Mouse (Mus musculus) right cerebral cortex, postnatal 36 days (tissue): Measurements from ENCODE around the gene Dlgap1.

ENCODE experiments used
- DNase-seq, 2 experiments: peaks; one replicate each; pipeline ENCODE4 v3.0.0; 2022; ENCODE audit warnings: low spot score in 2 of 2, mixed read lengths in 1 of 2

Dlgap1 gene

GRCm38 (mm10) chr17:70838533-70838932 is 869.7 kb downstream of the Dlgap1 start:
- DNase-seq = no peak

GRCm38 (mm10) chr17:70843252-70843651 is 874.4 kb downstream of the Dlgap1 start:
- DNase-seq = no peak

- DNase-seq = no peak
These were observed 876.1 kb downstream of the Dlgap1 start for GRCm38 (mm10) chr17:70844971-70845370.

GRCm38 (mm10) chr17:70845543-70845942 is 876.7 kb downstream of the Dlgap1 start:
- no peak for DNase-seq

GRCm38 (mm10) chr17:70846111-70846644 is 877.3 kb downstream of the Dlgap1 start:
- no peak for DNase-seq

- no peak for DNase-seq
These were observed 878.2 kb downstream of the Dlgap1 start for GRCm38 (mm10) chr17:70847086-70847485.

- no peak for DNase-seq
These were observed 879.1 kb downstream of the Dlgap1 start for GRCm38 (mm10) chr17:70847751-70848510.

GRCm38 (mm10) chr17:70848511-70849398 is 879.9 kb downstream of the Dlgap1 start:
- no peak for DNase-seq

- DNase-seq = peak in 1 of 2 experiments; percentile 29
These were observed 880.7 kb downstream of the Dlgap1 start for GRCm38 (mm10) chr17:70849399-70850232.

- no peak for DNase-seq
These were observed 881.5 kb downstream of the Dlgap1 start for GRCm38 (mm10) chr17:70850233-70850995.

- DNase-seq = no peak
These were observed 882.4 kb downstream of the Dlgap1 start for GRCm38 (mm10) chr17:70850996-70851991.

- DNase-seq = no peak
These were observed 883.3 kb downstream of the Dlgap1 start for GRCm38 (mm10) chr17:70852011-70852685.

GRCm38 (mm10) chr17:70852686-70853386 is 884.0 kb downstream of the Dlgap1 start:
- peak in 1 of 2 experiments; percentile 23 for DNase-seq

- DNase-seq = no peak
These were observed 884.6 kb downstream of the Dlgap1 start, which contains the start of gene Tgif1 for GRCm38 (mm10) chr17:70853436-70853905. Gene Tgif1 (minus strand): TSS chr17:70853546.

GRCm38 (mm10) chr17:70854021-70854420 is 885.1 kb downstream of the Dlgap1 start:
- no peak for DNase-seq

- no peak for DNase-seq
These were observed 888.1 kb downstream of the Dlgap1 start for GRCm38 (mm10) chr17:70856871-70857415.

GRCm38 (mm10) chr17:70858814-70859213 is 889.9 kb downstream of the Dlgap1 start:
- no peak for DNase-seq

- no peak for DNase-seq
These were observed 895.2 kb downstream of the Dlgap1 start for GRCm38 (mm10) chr17:70864117-70864516.
